Mouse (Mus musculus): ENCODE results near the gene Polr2b. TPM values are rescaled to one million over a fixed set of nuclear protein-coding genes. Genes with fewer than 3 reads are reported as not detected.

The Polr2b gene
- total and polyA plus RNA-seq, 3 experiments = 58.3 to 178 (median 91.4) TPM

GRCm38 (mm10) chr5:77367682-77368081 is 57.7 kb downstream of the Polr2b start:
- H3K9me3 ChIP-seq (replicated peaks; ENCODE audit: insufficient read depth, low read length) = no peaks in the 10 kb centered on the region
- H3K36me3 ChIP-seq (ENCODE audit: control insufficient read depth in 1 of 2, insufficient read depth in 2 of 2, low read length in 2 of 2) = no peaks in the 10 kb centered on the region
- H3K9ac ChIP-seq (ENCODE audit: control insufficient read depth, low read depth, low read length, poor library complexity, severe bottlenecking) = no peak overlapping the region
- no peak overlapping the region for H3K27ac ChIP-seq (ENCODE audit: control insufficient read depth, low read depth, low read length)
- no peaks in the 10 kb centered on the region for H3K79me2 ChIP-seq (ENCODE audit: control insufficient read depth, insufficient read depth, low read length, poor library complexity)
- TF ChIP-seq MYC (IDR thresholded peaks at IDR 0.05; ENCODE audit: low read depth, low read length) (no peak), SIN3A (IDR thresholded peaks at IDR 0.05; ENCODE audit: low read length) (no peak), CHD2 (IDR thresholded peaks at IDR 0.05; ENCODE audit: low read length) (no peak), ZC3H11A (IDR thresholded peaks at IDR 0.05; ENCODE audit: low read depth, low read length) (no peak), HCFC1 (IDR thresholded peaks at IDR 0.05; ENCODE audit: low read depth, low read length) (no peak), USF2 (IDR thresholded peaks at IDR 0.05; ENCODE audit: borderline replicate concordance in 1 of 2, insufficient read depth in 1 of 2, low read depth in 1 of 2, low read length in 2 of 2) (no peak), EP300 (IDR thresholded peaks at IDR 0.05; ENCODE audit: low read depth in 1 of 2, low read length in 2 of 2) (no peak), USF1 (IDR thresholded peaks at IDR 0.05; ENCODE audit: low read depth, low read length) (no peak), KAT2A (conservative IDR thresholded peaks at IDR 0.05; ENCODE audit: low read depth, low read length) (no peak), ZMIZ1 (IDR thresholded peaks at IDR 0.05; ENCODE audit: low read depth, low read length) (no peak), ETS1 (IDR thresholded peaks at IDR 0.05; ENCODE audit: low read depth, low read length) (no peak), ZKSCAN1 (IDR thresholded peaks at IDR 0.05; ENCODE audit: low read depth, low read length) (no peak), GATA1 (IDR thresholded peaks at IDR 0.05; ENCODE audit: low read depth, low read length) (no peak), BHLHE40 (IDR thresholded peaks at IDR 0.05; ENCODE audit: borderline replicate concordance, low read depth, low read length) (no peak), ZNF384 (IDR thresholded peaks at IDR 0.05; ENCODE audit: low read depth, low read length) (no peak), TCF12 (IDR thresholded peaks at IDR 0.05; ENCODE audit: low read depth, low read length) (no peak)
- H3K4me1 ChIP-seq (ENCODE audit: control insufficient read depth in 1 of 2, insufficient read depth in 2 of 2, low read length in 2 of 2) = no peaks in the 10 kb centered on the region
- H3K4me3 ChIP-seq (ENCODE audit: control insufficient read depth in 1 of 2, insufficient read depth in 1 of 2, low read depth in 2 of 2, low read length in 2 of 2) = no peak overlapping the region
- no peak for DNase-seq (ENCODE audit: low read depth, low spot score)
- peaks cover 0 to 6% of the 10 kb centered on the region in 2 experiments; a peak in 2 of 4 replicates for H3K27me3 ChIP-seq (ENCODE audit: control insufficient read depth in 1 of 2, insufficient read depth in 2 of 2, low read length in 2 of 2)

- Histone ChIP-seq H3K4me1 (ENCODE audit: control insufficient read depth in 1 of 2, insufficient read depth in 2 of 2, low read length in 2 of 2) (no peaks in the 10 kb centered on the region), H3K4me3 (ENCODE audit: control insufficient read depth in 1 of 2, insufficient read depth in 1 of 2, low read depth in 2 of 2, low read length in 2 of 2) (no peak overlapping the region), H3K27ac (ENCODE audit: control insufficient read depth, low read depth, low read length) (no peak overlapping the region), H3K9me3 (replicated peaks; ENCODE audit: insufficient read depth, low read length) (no peaks in the 10 kb centered on the region), H3K36me3 (ENCODE audit: control insufficient read depth in 1 of 2, insufficient read depth in 2 of 2, low read length in 2 of 2) (no peaks in the 10 kb centered on the region), H3K79me2 (ENCODE audit: control insufficient read depth, insufficient read depth, low read length, poor library complexity) (no peaks in the 10 kb centered on the region), H3K27me3 (ENCODE audit: control insufficient read depth in 1 of 2, insufficient read depth in 2 of 2, low read length in 2 of 2) (peaks cover 0 to 6% of the 10 kb centered on the region in 2 experiments; a peak in 2 of 4 replicates), H3K9ac (ENCODE audit: control insufficient read depth, low read depth, low read length, poor library complexity, severe bottlenecking) (no peak overlapping the region)
- no peak for DNase-seq (ENCODE audit: low read depth, low spot score)
- no peak for TF ChIP-seq KAT2A (conservative IDR thresholded peaks at IDR 0.05; ENCODE audit: low read depth, low read length)
- TF ChIP-seq ZC3H11A (IDR thresholded peaks at IDR 0.05; ENCODE audit: low read depth, low read length) = no peak
- TF ChIP-seq POLR2AphosphoS2 (IDR thresholded peaks at IDR 0.05; ENCODE audit: low read length) = no peak
- TF ChIP-seq BHLHE40 (IDR thresholded peaks at IDR 0.05; ENCODE audit: borderline replicate concordance, low read depth, low read length) = no peak
- TF ChIP-seq ZMIZ1 (IDR thresholded peaks at IDR 0.05; ENCODE audit: low read depth, low read length) = no peak
- TF ChIP-seq HCFC1 (IDR thresholded peaks at IDR 0.05; ENCODE audit: low read depth, low read length) = no peak
- TF ChIP-seq TAL1 (IDR thresholded peaks at IDR 0.05; ENCODE audit: low read length) = no peak
- TF ChIP-seq NELFE (IDR thresholded peaks at IDR 0.05; ENCODE audit: low read depth, low read length) = no peak
- TF ChIP-seq MXI1 (IDR thresholded peaks at IDR 0.05; ENCODE audit: low read depth, low read length) = no peak
- TF ChIP-seq MAZ (IDR thresholded peaks at IDR 0.05; ENCODE audit: low read depth, low read length) = no peak
- no peak for TF ChIP-seq CTCF (IDR thresholded peaks at IDR 0.05 in 2 of 3, conservative IDR thresholded peaks at IDR 0.05 in 1 of 3; ENCODE audit: control insufficient read depth in 1 of 3, insufficient read depth in 1 of 3, low read depth in 2 of 3, low read length in 3 of 3, poor library complexity in 1 of 3, severe bottlenecking in 1 of 3)
- TF ChIP-seq USF1 (IDR thresholded peaks at IDR 0.05; ENCODE audit: low read depth, low read length) = no peak
Observed at GRCm38 (mm10) chr5:77368194-77368593, 58.2 kb downstream of the Polr2b start.
